Mouse (Mus musculus) G1E (cell line): ENCODE measurements around the gene Nek6.

Experiments used
- CTCF ChIP-seq: IDR thresholded peaks from 2 replicates; pipeline ENCODE4 v1.5.1; 2012; ENCODE audit warnings: low read depth, low read length, inconsistent platforms, mixed read lengths
- GATA1 ChIP-seq: IDR thresholded peaks from 2 replicates; pipeline ENCODE4 v1.6.1; 2012; ENCODE audit warnings: borderline replicate concordance, low read length, inconsistent platforms, mixed read lengths
- GATA2 ChIP-seq: IDR thresholded peaks from 2 replicates; pipeline ENCODE4 v1.6.1; 2012; ENCODE audit warnings: low read depth, low read length, inconsistent platforms, borderline replicate concordance
- POLR2AphosphoS5 ChIP-seq: IDR thresholded peaks from 2 replicates; pipeline ENCODE4 v1.6.1; 2012; ENCODE audit warnings: low read depth, low read length, inconsistent platforms; ENCODE audit not compliant: insufficient replicate concordance
- TAL1 ChIP-seq: conservative IDR thresholded peaks from 2 replicates; pipeline ENCODE4 v1.6.1; 2012; ENCODE audit warnings: low read depth, low read length, inconsistent platforms, mixed read lengths

DNA sequence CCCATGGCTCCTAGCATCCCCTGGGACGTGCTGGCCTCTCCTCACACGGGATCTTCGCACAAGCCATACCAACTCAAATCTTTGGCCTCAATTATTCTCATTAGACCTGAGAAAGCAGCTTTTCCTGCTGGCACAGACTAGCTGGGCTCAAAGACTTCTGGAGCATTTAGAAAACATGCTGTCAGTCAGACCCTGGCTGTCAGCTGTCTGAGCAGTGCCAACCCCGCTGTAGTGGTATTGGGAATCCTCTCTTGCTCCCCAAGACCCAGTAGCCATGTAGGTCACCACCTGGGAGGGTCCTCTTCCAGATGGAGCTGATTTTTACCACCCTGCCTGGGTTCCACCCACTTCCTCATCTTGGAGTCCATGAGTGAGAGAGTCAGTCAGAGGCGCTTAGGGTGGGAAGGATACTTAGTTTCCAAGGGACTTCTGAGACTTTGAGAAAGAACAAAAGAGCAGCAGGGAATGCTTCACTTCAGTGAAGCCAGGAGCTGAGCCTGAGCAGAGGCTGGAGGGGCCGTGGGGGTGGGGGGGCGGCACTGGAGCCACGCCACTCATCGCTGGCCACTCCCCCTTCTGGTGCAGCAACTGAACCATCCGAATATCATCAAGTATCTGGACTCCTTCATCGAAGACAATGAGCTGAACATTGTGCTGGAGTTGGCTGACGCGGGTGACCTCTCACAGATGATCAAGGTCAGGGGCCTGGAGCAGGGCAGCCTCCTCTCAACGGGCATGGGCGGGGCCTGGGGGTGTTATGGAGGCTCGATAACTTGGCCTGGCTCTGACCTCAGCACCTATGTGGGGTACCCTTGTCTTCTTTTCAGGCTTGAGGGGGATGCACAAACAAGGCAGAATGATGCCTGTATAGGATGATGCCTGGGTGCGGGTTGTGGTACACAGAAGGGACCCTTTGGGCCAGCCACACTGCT lies 49.1 kb downstream of the Nek6 start:
- no peak for TF ChIP-seq CTCF
- TF ChIP-seq GATA1, result no peak
- TF ChIP-seq TAL1, result no peak
- TF ChIP-seq POLR2AphosphoS5, result no peak
- TF ChIP-seq GATA2, result no peak
